In genomic region chr8:124677078-124677477, GRCm38 (mm10) we compare ENCODE assay signal across 10 mouse cellular contexts. TPM values are rescaled to one million over a fixed set of nuclear protein-coding genes. Genes with fewer than 3 reads are reported as not detected.
A peak's percentile ranks its signal among the peaks of the same experiment; 100 is the strongest.
DNase-seq lines count a peak whose midpoint lies in the region; ATAC-seq lines count a peak whose summit lies in the region.
"Had no signal": no experiment of that assay in that cellular context is flagged by ENCODE, and none has a peak within 500 bp of the region (broad histone marks: within the 10 kb centered on the region; RNA-seq: fewer than 3 reads in every experiment).

No protein-coding gene starts in this region.

- H3K9ac ChIP-seq in kidney, embryonic 16.5 days (replicated peaks; ENCODE audit: low read length), result 0 out of 2 replicates have a peak overlapping the region, but pooled peaks have one; percentile 31
- no peak overlapping the region for H3K9ac ChIP-seq in forebrain, embryonic 14.5 days (ENCODE audit: low read length)
- H3K9ac ChIP-seq in midbrain, embryonic 12.5 days (replicated peaks), result peak overlapping the region; percentile 28; the same call in 1 of the 2 replicates
- H3K9ac ChIP-seq: liver, embryonic 12.5 days had no signal

- no peak overlapping the region for H3K4me3 ChIP-seq in kidney, embryonic 16.5 days (ENCODE audit: low read length)
- no peak overlapping the region for H3K4me3 ChIP-seq in forebrain, embryonic 14.5 days (ENCODE audit: low read depth, low read length)
- H3K4me3 ChIP-seq in midbrain, embryonic 12.5 days, result no peak overlapping the region
- H3K4me3 ChIP-seq: liver, embryonic 12.5 days had no signal

- no peaks in the 10 kb centered on the region for H3K4me1 ChIP-seq in kidney, embryonic 16.5 days (ENCODE audit: insufficient read depth, low read length)
- H3K4me1 ChIP-seq in forebrain, embryonic 14.5 days (ENCODE audit: control insufficient read depth, insufficient read depth, low read length), result no peaks in the 10 kb centered on the region
- no peaks in the 10 kb centered on the region for H3K4me1 ChIP-seq in midbrain, embryonic 12.5 days
- H3K4me1 ChIP-seq: liver, embryonic 12.5 days had no signal

- H3K36me3 ChIP-seq in kidney, embryonic 16.5 days (ENCODE audit: insufficient read depth, low read length), result peaks cover 22% of the 10 kb centered on the region; the same call in 1 of the 2 replicates
- peaks cover 87% of the 10 kb centered on the region for H3K36me3 ChIP-seq in forebrain, embryonic 14.5 days (ENCODE audit: control insufficient read depth, insufficient read depth, low read length)
- peaks cover 80% of the 10 kb centered on the region for H3K36me3 ChIP-seq in midbrain, embryonic 12.5 days

- 92% methylated on average over 7 of the region's 7 CpGs for WGBS in kidney, embryonic 16.5 days
- 80% methylated on average over 7 of the region's 7 CpGs for WGBS in forebrain, embryonic 14.5 days
- 90% methylated on average over 7 of the region's 7 CpGs for WGBS in midbrain, embryonic 12.5 days

- no peaks in the 10 kb centered on the region for H3K27me3 ChIP-seq in kidney, embryonic 16.5 days (ENCODE audit: insufficient read depth, low read length)
- no peaks in the 10 kb centered on the region for H3K27me3 ChIP-seq in forebrain, embryonic 14.5 days (replicated peaks; ENCODE audit: control insufficient read depth, insufficient read depth, low read length)
- H3K27me3 ChIP-seq in midbrain, embryonic 12.5 days, result no peaks in the 10 kb centered on the region
- H3K27me3 ChIP-seq: liver, embryonic 12.5 days; Patski had no signal

- H3K9me3 ChIP-seq in kidney, embryonic 16.5 days (ENCODE audit: low read length), result no peaks in the 10 kb centered on the region
- no peaks in the 10 kb centered on the region for H3K9me3 ChIP-seq in forebrain, embryonic 14.5 days (replicated peaks; ENCODE audit: control insufficient read depth, low read length)
- H3K9me3 ChIP-seq in midbrain, embryonic 12.5 days, result no peaks in the 10 kb centered on the region
- H3K9me3 ChIP-seq: liver, embryonic 12.5 days had no signal

- no peak overlapping the region for H3K4me2 ChIP-seq in kidney, embryonic 16.5 days (replicated peaks; ENCODE audit: low read depth, low read length)
- no peak overlapping the region for H3K4me2 ChIP-seq in forebrain, embryonic 14.5 days (ENCODE audit: low read length)
- H3K4me2 ChIP-seq in midbrain, embryonic 12.5 days (replicated peaks), result no peak overlapping the region
- H3K4me2 ChIP-seq: liver, embryonic 12.5 days had no signal

- no peak overlapping the region for H3K27ac ChIP-seq in kidney, embryonic 16.5 days (ENCODE audit: low read length)
- peak overlapping the region; percentile 63; the same call in 1 of the 2 replicates for H3K27ac ChIP-seq in forebrain, embryonic 14.5 days (ENCODE audit: low read depth, low read length)
- 0 out of 2 replicates have a peak overlapping the region, but pooled peaks have one; percentile 35 for H3K27ac ChIP-seq in midbrain, embryonic 12.5 days (replicated peaks)
- H3K27ac ChIP-seq: liver, embryonic 12.5 days had no signal

- ATAC-seq in kidney, embryonic 16.5 days (ENCODE audit: low FRiP score, low TSS enrichment), result no peak
- ATAC-seq in forebrain, embryonic 14.5 days, result peak; percentile 22; the same call in 1 of the 2 replicates
- ATAC-seq in midbrain, embryonic 12.5 days (ENCODE audit: low FRiP score, low read depth), result no peak
- ATAC-seq: liver, embryonic 12.5 days; Patski had no signal

- DNase-seq in cerebellum, adult 11-12 months, result peak; percentile 62
- DNase-seq in cerebellum, adult 11 months, result no peak
- no peak for DNase-seq in kidney, adult 8-10 months
- peak; percentile 4 for DNase-seq in forebrain, embryonic 14.5 days (ENCODE audit: low spot score)
- DNase-seq in adrenal gland, postnatal 36 days, result no peak
- DNase-seq in embryo, embryonic 10.5 days (ENCODE audit: low spot score), result no peak

RNA-seq across cellular contexts. Expression of gene 2310022B05Rik, which starts 13.9 kb away (rescaled TPM):
- polyA plus RNA-seq in kidney, embryonic 16.5 days (2015; fragmentation: Nextera tagmentation; extraction: Ambion mirVana), result 28.0 and 31.7 TPM in 2 replicates
- polyA plus RNA-seq in forebrain, embryonic 14.5 days (2014; fragmentation: Nextera tagmentation; extraction: Ambion mirVana), result 30.6 and 32.4 TPM in 2 replicates
- polyA plus RNA-seq in midbrain, embryonic 12.5 days (2016; fragmentation: Nextera tagmentation; extraction: Ambion mirVana), result 22.3 and 23.5 TPM in 2 replicates
- total RNA-seq in adrenal gland, postnatal 36 days (2021), result 10 to 100 TPM; 38.9 to 47.8 TPM

RNA-seq across cellular contexts. Expression of gene Ttc13, which starts 44.7 kb away (rescaled TPM):
- 43.5 and 49.9 TPM in 2 replicates for polyA plus RNA-seq in kidney, embryonic 16.5 days (2015; fragmentation: Nextera tagmentation; extraction: Ambion mirVana)
- 48.7 and 58.3 TPM in 2 replicates for polyA plus RNA-seq in forebrain, embryonic 14.5 days (2014; fragmentation: Nextera tagmentation; extraction: Ambion mirVana)
- polyA plus RNA-seq in midbrain, embryonic 12.5 days (2016; fragmentation: Nextera tagmentation; extraction: Ambion mirVana), result 66.6 and 67.8 TPM in 2 replicates
- 10 to 100 TPM; 39.8 to 41.5 TPM for total RNA-seq in adrenal gland, postnatal 36 days (2021)

RNA-seq across cellular contexts. Expression of gene Arv1, which starts 44.9 kb away (rescaled TPM):
- polyA plus RNA-seq in kidney, embryonic 16.5 days (2015; fragmentation: Nextera tagmentation; extraction: Ambion mirVana), result 23.8 and 27.2 TPM in 2 replicates
- 26.6 and 27.9 TPM in 2 replicates for polyA plus RNA-seq in forebrain, embryonic 14.5 days (2014; fragmentation: Nextera tagmentation; extraction: Ambion mirVana)
- 36.2 and 38.3 TPM in 2 replicates for polyA plus RNA-seq in midbrain, embryonic 12.5 days (2016; fragmentation: Nextera tagmentation; extraction: Ambion mirVana)
- 1 to 10 TPM; 8.7 to 9.8 TPM for total RNA-seq in adrenal gland, postnatal 36 days (2021)

Comparison
In these comparisons a context has a peak if more than half of its experiments do, and no peak if none do; other contexts are left out.
1. DNase-seq: peak in cerebellum, adult 11-12 months (single experiment) and forebrain, embryonic 14.5 days (single experiment); none in cerebellum, adult 11 months (single experiment), kidney, adult 8-10 months (0 of 2), adrenal gland, postnatal 36 days (0 of 2) and embryo, embryonic 10.5 days (single experiment).